Mouse (Mus musculus): ENCODE measurements around the gene Zeb2. TPM values are rescaled to one million over a fixed set of nuclear protein-coding genes. Genes with fewer than 3 reads are reported as not detected.

Gene Zeb2
- polyA plus RNA-seq, 1 experiment: 6.5 TPM

- Histone ChIP-seq H3K4me3 (ENCODE audit: control insufficient read depth, insufficient read depth, low read length) (no peak overlapping the region), H3K27ac (ENCODE audit: control insufficient read depth, insufficient read depth, low read length) (no peak overlapping the region), H3K36me3 (ENCODE audit: control insufficient read depth, insufficient read depth, low read length) (no peaks in the 10 kb centered on the region), H3K4me1 (replicated peaks; ENCODE audit: control insufficient read depth, insufficient read depth, low read length) (no peaks in the 10 kb centered on the region), H3K27me3 (ENCODE audit: control insufficient read depth, insufficient read depth, low read length) (no peaks in the 10 kb centered on the region)
- no peak for DNase-seq
- TF ChIP-seq POLR2A (IDR thresholded peaks at IDR 0.05; ENCODE audit: control insufficient read depth, extremely low read depth, insufficient read depth, low read length, poor library complexity) (no peak), CTCF (IDR thresholded peaks at IDR 0.05; ENCODE audit: borderline replicate concordance, control insufficient read depth, extremely low read depth, insufficient read depth, low read length, poor library complexity) (no peak)
- 43% methylated on average over 7 of the region's 7 CpGs for WGBS
Observed at GRCm38 (mm10) chr2:45100628-45101027, 16.6 kb downstream of the Zeb2 start.

GRCm38 (mm10) chr2:45100017-45100416 lies 17.2 kb downstream of the Zeb2 start:
- H3K27ac ChIP-seq (ENCODE audit: control insufficient read depth, insufficient read depth, low read length): no peak overlapping the region
- no peaks in the 10 kb centered on the region for H3K4me1 ChIP-seq (replicated peaks; ENCODE audit: control insufficient read depth, insufficient read depth, low read length)
- H3K4me3 ChIP-seq (ENCODE audit: control insufficient read depth, insufficient read depth, low read length): no peak overlapping the region
- WGBS: 34% methylated on average over 4 of the region's 4 CpGs
- no peaks in the 10 kb centered on the region for H3K27me3 ChIP-seq (ENCODE audit: control insufficient read depth, insufficient read depth, low read length)
- DNase-seq: no peak
- TF ChIP-seq POLR2A (IDR thresholded peaks at IDR 0.05; ENCODE audit: control insufficient read depth, extremely low read depth, insufficient read depth, low read length, poor library complexity): no peak
- no peak for TF ChIP-seq CTCF (IDR thresholded peaks at IDR 0.05; ENCODE audit: borderline replicate concordance, control insufficient read depth, extremely low read depth, insufficient read depth, low read length, poor library complexity)
- no peaks in the 10 kb centered on the region for H3K36me3 ChIP-seq (ENCODE audit: control insufficient read depth, insufficient read depth, low read length)

GRCm38 (mm10) chr2:45099081-45099480 lies 18.1 kb downstream of the Zeb2 start:
- DNase-seq: no peak
- Histone ChIP-seq H3K27me3 (ENCODE audit: control insufficient read depth, insufficient read depth, low read length) (no peaks in the 10 kb centered on the region), H3K36me3 (ENCODE audit: control insufficient read depth, insufficient read depth, low read length) (no peaks in the 10 kb centered on the region), H3K4me1 (replicated peaks; ENCODE audit: control insufficient read depth, insufficient read depth, low read length) (no peaks in the 10 kb centered on the region), H3K27ac (ENCODE audit: control insufficient read depth, insufficient read depth, low read length) (no peak overlapping the region), H3K4me3 (ENCODE audit: control insufficient read depth, insufficient read depth, low read length) (no peak overlapping the region)
- TF ChIP-seq CTCF (IDR thresholded peaks at IDR 0.05; ENCODE audit: borderline replicate concordance, control insufficient read depth, extremely low read depth, insufficient read depth, low read length, poor library complexity): no peak
- no peak for TF ChIP-seq POLR2A (IDR thresholded peaks at IDR 0.05; ENCODE audit: control insufficient read depth, extremely low read depth, insufficient read depth, low read length, poor library complexity)
- 95% methylated on average over 4 of the region's 4 CpGs for WGBS

GRCm38 (mm10) chr2:45097969-45098368 lies 19.2 kb downstream of the Zeb2 start:
- Histone ChIP-seq H3K27ac (ENCODE audit: control insufficient read depth, insufficient read depth, low read length) (no peak overlapping the region), H3K4me1 (replicated peaks; ENCODE audit: control insufficient read depth, insufficient read depth, low read length) (no peaks in the 10 kb centered on the region), H3K36me3 (ENCODE audit: control insufficient read depth, insufficient read depth, low read length) (no peaks in the 10 kb centered on the region), H3K4me3 (ENCODE audit: control insufficient read depth, insufficient read depth, low read length) (no peak overlapping the region), H3K27me3 (ENCODE audit: control insufficient read depth, insufficient read depth, low read length) (no peaks in the 10 kb centered on the region)
- TF ChIP-seq POLR2A (IDR thresholded peaks at IDR 0.05; ENCODE audit: control insufficient read depth, extremely low read depth, insufficient read depth, low read length, poor library complexity): no peak
- no peak for TF ChIP-seq CTCF (IDR thresholded peaks at IDR 0.05; ENCODE audit: borderline replicate concordance, control insufficient read depth, extremely low read depth, insufficient read depth, low read length, poor library complexity)
- 82% methylated on average over 5 of the region's 5 CpGs for WGBS
- DNase-seq: no peak

GRCm38 (mm10) chr2:45096638-45097247 lies 20.5 kb downstream of the Zeb2 start:
- Histone ChIP-seq H3K4me1 (replicated peaks; ENCODE audit: control insufficient read depth, insufficient read depth, low read length) (no peaks in the 10 kb centered on the region), H3K36me3 (ENCODE audit: control insufficient read depth, insufficient read depth, low read length) (no peaks in the 10 kb centered on the region), H3K27ac (ENCODE audit: control insufficient read depth, insufficient read depth, low read length) (no peak overlapping the region), H3K4me3 (ENCODE audit: control insufficient read depth, insufficient read depth, low read length) (no peak overlapping the region), H3K27me3 (ENCODE audit: control insufficient read depth, insufficient read depth, low read length) (no peaks in the 10 kb centered on the region)
- no peak for TF ChIP-seq CTCF (IDR thresholded peaks at IDR 0.05; ENCODE audit: borderline replicate concordance, control insufficient read depth, extremely low read depth, insufficient read depth, low read length, poor library complexity)
- TF ChIP-seq POLR2A (IDR thresholded peaks at IDR 0.05; ENCODE audit: control insufficient read depth, extremely low read depth, insufficient read depth, low read length, poor library complexity): no peak
- WGBS: 90% methylated on average over 10 of the region's 10 CpGs
- DNase-seq: no peak

- no peak overlapping the region for H3K27ac ChIP-seq (ENCODE audit: control insufficient read depth, insufficient read depth, low read length)
- 94% methylated on average over 9 of the region's 9 CpGs for WGBS
- DNase-seq: no peak
- no peak overlapping the region for H3K4me3 ChIP-seq (ENCODE audit: control insufficient read depth, insufficient read depth, low read length)
- TF ChIP-seq CTCF (IDR thresholded peaks at IDR 0.05; ENCODE audit: borderline replicate concordance, control insufficient read depth, extremely low read depth, insufficient read depth, low read length, poor library complexity) (no peak), POLR2A (IDR thresholded peaks at IDR 0.05; ENCODE audit: control insufficient read depth, extremely low read depth, insufficient read depth, low read length, poor library complexity) (no peak)
- no peaks in the 10 kb centered on the region for H3K36me3 ChIP-seq (ENCODE audit: control insufficient read depth, insufficient read depth, low read length)
- no peaks in the 10 kb centered on the region for H3K4me1 ChIP-seq (replicated peaks; ENCODE audit: control insufficient read depth, insufficient read depth, low read length)
- no peaks in the 10 kb centered on the region for H3K27me3 ChIP-seq (ENCODE audit: control insufficient read depth, insufficient read depth, low read length)
Observed at GRCm38 (mm10) chr2:45095825-45096224, 21.4 kb downstream of the Zeb2 start.

Data from thymus, adult 2 months (tissue).